Mouse (Mus musculus) spleen, postnatal 14 days (tissue): ENCODE measurements around the gene Cfap65.

Experiments
- DNase-seq, 2 experiments: peaks; one replicate each; pipeline ENCODE4 v3.0.0; 2021 to 2022; ENCODE audit warnings: low spot score in 2 of 2

Cfap65 gene

GRCm38 (mm10) chr1:74935402-74935801, at the start of gene Cfap65:
TSS of gene Cfap65 (minus strand) at chr1:74935599.
- no peak for DNase-seq

GRCm38 (mm10) chr1:74977001-74977400, 41.6 kb upstream of the Cfap65 start:
- no peak for DNase-seq

GRCm38 (mm10) chr1:74975936-74976335, 40.5 kb upstream of the Cfap65 start:
- DNase-seq = no peak

DNA sequence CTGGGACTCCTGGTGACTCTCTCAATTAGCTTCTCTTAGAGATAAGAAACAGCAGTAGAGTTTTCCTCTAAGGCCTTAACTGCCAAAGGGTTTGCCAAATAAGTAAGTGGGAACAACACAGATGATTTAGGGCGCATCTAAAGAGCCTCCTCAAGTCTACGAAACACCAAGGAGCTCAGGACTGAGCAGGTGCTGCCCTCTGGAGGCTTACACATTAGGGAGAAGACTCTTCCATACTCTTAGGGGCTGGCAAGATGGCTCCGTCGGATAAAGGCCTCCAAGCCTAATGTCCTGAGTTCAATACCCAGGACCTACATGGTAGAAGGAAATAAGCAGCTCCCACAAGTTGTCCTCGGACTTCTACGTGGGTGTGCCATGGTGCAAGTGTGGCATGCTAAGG, 38.2 kb upstream of the Cfap65 start:
- no peak for DNase-seq

DNA sequence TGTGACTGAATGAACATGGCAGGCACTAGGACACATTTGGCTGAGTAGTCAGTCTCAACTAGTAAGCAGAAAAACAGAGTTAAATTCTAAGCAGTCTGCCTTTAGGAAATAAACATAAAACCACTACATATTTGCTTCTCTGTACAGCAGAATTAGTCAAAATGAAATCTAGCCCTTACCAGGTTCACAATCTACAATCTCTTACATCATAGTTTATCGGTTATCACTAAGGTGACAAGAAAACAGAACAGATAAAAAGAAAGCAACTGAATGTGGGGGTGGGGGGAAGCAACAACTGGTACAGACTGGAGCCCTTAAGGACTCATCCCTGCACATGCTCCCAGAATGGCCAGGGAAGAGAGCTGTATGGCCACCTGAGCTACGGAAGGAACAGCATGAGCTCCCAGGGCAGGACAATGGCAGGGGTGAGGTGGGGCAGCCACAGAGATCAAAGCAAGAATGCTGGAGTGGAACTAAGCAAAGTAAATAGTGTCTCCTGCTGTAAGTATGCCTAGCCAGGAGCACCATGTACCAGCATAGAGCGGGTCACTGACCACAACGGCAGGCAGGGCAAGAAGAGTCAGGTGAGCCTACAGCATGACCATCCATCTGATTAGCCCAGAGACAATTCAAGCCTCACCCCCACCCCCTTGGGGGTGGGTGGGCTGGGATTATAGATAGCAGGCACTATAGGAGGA, 36.1 kb upstream of the Cfap65 start:
- no peak for DNase-seq

DNA sequence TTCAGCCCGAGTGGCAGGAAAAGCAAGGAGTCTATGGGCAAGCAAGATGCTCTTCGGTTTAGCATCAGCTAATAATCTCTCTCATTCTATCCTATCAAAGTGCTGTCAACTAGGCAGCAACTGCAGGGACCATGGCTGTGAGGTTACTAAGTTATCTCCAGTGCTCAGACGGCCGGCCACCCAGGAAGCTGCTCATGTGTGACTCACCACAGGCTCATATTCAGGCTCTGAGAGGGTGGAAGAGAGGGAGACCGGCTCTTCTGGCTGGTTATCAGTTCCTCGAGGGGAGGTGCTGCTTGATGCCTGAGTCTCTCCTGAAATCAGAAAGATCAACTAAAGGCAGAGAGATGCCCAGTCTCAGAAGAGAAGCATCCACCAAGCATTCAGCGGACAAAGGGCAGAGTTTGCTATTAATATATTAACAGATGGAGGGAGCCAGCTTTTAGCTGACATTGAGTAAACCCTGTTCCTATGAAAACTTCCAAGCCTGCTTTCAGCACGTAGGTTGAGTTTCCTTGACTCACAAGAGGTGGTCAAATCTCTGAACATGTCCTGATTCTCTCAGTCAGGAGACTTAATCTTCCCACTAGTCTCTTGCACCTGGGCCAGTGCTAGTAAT, 32.7 kb upstream of the Cfap65 start:
- DNase-seq = no peak

- DNase-seq = peak in 1 of 2 experiments; percentile 34
These were observed 29.3 kb upstream of the Cfap65 start for GRCm38 (mm10) chr1:74964494-74965215.

DNA sequence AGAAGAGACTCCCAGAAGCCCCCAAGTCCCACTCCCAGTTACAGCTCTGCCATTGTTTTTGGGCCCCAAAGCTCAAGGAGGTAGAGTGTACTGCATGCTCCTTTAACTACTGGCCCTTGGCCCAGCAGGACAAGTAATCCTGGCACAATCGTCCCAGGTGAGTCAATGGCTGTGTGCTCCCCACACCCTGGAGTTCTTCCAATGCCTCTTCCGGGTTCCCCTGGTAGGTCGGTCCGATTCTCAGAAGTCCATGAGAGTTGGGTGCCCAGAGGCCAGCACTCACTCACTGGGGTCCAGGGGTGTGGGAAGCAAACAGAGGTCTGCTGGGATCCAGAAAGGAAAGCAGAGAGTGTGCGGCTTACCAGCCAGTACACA, 27.4 kb upstream of the Cfap65 start:
- DNase-seq = no peak

DNA sequence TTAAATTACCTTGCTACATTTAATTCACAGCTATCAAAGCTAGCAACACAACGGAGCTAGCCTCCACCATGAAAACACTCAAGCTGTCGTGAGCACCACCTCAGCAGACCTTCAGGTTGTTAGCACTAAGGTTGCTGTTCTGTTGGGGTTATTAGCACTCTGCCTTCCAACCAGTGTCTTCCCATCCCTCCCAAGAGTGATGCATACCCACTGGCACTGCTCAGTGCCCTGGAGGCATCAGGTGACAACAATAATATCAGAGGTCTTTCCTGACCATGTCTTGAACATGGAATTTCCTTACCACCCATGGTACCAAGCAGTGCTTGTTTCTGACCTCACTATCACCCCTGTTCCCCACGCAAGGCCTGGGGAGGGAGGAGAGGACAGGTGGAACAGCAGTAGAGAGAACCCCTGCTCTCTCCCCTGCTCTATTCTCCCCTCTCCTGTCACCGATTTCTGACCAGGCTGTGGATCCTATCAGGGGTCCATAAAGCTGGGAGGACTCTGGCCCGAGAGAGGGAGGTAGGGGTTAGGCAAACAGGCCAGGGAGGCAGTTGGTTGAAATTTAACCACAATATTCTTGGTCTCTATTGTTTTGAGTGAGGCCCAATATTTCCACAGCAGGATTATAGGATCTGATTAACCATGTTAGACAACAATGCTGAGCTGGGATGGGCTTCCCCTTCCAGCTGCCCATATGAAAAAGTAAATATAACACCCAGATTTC, 26.9 kb upstream of the Cfap65 start:
- DNase-seq = no peak

- no peak for DNase-seq
These were observed 26.3 kb upstream of the Cfap65 start for GRCm38 (mm10) chr1:74961722-74962121.

DNA sequence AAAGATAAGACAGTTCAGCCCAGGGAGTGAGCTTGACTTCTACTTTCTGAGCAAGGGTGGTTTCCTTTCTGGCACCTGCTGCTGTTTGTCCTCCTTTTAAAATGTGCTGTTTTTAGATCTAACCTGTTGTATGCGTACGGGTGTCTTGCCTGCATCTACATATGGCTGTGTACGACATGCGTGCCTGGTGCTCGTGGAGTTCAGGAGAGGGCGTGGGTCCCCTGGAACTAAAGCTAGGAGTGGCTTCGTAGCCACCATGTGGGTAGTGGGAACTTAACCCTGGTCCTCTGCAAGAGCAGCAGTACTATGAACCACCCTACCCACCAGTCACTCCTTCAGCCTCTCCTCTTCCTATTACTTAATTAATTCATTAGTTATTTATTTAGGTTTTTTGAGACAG, 24.7 kb upstream of the Cfap65 start:
- no peak for DNase-seq

DNA sequence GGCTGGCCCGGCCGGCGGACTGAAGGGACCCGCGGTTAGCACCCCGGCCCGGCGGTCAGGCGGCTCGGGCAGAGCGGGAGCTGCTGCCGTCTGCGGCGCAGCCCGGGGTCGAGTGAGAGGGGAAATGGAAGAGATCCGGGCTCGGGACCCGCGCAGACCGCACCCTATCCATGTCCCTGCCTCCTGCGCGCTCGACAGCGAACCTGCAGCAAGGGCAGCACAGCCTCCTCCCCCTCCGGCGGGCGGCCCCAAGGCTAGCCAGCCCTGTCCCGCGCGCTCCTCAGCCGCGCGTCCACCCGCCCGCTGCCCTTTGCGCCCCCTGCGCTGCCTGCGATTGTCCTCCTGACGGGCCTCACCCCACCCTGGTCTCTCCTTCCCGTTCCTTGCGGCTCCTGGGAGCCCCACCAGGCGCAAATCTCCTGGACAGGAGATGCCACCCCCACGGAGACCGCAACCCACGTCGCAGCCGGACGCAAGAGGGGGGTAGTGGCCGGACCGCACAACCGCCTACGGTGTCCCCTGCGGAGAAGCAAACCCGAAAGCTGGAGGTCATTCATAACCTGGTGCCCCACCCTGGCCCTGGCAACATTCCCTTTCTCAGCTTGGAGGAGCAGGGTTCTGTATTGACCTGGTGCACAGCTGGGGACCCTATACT, 16.3 kb upstream of the Cfap65 start, which contains the start of gene Ihh:
Ihh (minus strand) TSS at position 117 of the 655 bp plus-strand sequence.
- DNase-seq = no peak

DNA sequence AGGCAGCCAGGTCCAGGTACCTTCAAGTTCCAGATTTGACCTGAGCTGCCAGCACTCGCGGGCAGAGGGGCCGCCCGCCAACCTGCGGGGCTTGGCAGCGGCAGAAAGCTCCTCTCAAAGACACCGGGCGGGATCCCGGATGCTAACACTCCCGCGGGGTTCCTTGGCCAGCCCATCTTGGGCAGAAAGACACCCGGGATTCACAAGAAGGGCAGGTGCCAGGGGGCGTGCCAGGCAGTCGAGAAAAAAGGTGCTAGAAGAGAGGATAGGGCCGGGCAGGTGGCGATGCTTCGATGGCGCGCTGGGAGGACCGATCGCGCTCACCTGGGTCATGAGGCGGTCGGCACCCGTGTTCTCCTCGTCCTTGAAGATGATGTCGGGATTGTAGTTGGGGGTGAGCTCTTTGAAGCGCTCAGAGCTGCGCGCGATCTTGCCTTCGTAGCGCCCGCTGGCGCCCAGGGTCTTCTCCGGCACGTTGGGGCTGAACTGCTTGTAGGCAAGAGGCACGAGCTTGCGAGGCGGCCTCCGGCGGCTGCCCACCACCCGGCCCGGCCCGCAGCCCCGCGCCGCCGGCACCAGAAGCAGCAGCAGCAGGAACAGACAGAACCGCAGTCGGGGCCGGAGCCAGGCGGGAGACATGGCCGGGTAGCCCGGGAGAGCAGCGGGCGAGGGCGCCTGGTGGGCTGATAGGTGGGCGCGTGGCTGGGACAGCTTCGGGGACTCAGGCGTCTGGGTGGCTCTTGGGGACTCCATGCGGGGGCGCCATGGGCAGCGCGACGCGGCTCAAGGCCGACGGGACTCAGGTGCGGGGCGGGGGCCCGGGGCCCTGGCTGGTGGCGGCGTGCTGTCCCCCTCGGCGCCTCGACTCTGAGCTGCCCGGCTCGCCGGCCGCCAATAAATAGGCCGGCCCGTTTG, 15.4 kb upstream of the Cfap65 start:
- no peak for DNase-seq

GRCm38 (mm10) chr1:74950066-74950465, 14.7 kb upstream of the Cfap65 start:
- DNase-seq = no peak

DNA sequence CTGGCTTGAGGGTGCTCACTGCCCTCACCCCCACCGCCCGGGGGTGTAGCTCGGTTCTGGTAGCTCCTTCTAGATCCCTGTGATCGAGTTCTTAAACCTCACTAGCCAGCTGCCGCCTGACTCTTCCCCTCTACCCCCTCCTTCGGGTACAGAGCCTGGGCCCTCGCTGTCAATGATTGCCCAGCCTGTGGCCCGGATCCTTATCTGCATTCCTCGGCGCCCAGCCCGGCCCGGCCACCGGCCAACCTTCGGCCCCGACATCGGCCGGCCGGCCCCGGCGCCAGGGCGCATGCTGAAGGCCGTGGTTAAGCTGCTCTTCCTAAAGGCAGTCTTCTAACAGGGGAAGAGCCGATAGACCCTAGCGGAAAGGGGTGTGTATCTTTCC, 14.3 kb upstream of the Cfap65 start:
- no peak for DNase-seq

GRCm38 (mm10) chr1:74948784-74949665, 13.6 kb upstream of the Cfap65 start:
- DNase-seq = peak in 1 of 2 experiments; percentile 27

- no peak for DNase-seq
These were observed 12.7 kb upstream of the Cfap65 start for GRCm38 (mm10) chr1:74947986-74948670.

GRCm38 (mm10) chr1:74941651-74942360, 6.4 kb upstream of the Cfap65 start:
- DNase-seq = no peak
